Mouse (Mus musculus) splenic B cell, adult 2 months (primary cell): ENCODE data around the gene Tenm4.

Source experiments
- DNase-seq: peaks from one replicate; pipeline ENCODE4 v3.0.0-alpha.2; 2011; ENCODE audit warnings: low read depth, low spot score
- H3K27me3 ChIP-seq: 2 replicates; pipeline ENCODE4 v1.6.1; 2012; ENCODE audit warnings: mild to moderate bottlenecking, low read length, moderate library complexity, mixed read lengths; ENCODE audit not compliant: control insufficient read depth, poor library complexity, insufficient read depth, severe bottlenecking
- H3K36me3 ChIP-seq: 2 replicates; pipeline ENCODE4 v1.6.1; 2012; ENCODE audit warnings: mild to moderate bottlenecking, low read length, moderate library complexity, mixed read lengths; ENCODE audit not compliant: control insufficient read depth, poor library complexity, insufficient read depth, severe bottlenecking

The Tenm4 gene

GRCm38 (mm10) chr7:96409323-96409880 is 238.4 kb downstream of the Tenm4 start:
- Histone ChIP-seq H3K36me3 (no peaks in the 10 kb centered on the region), H3K27me3 (no peaks in the 10 kb centered on the region; the same call in 1 of the 2 replicates)
- no peak for DNase-seq

GRCm38 (mm10) chr7:96413822-96414221 is 242.8 kb downstream of the Tenm4 start:
- no peaks in the 10 kb centered on the region for H3K27me3 ChIP-seq
- H3K36me3 ChIP-seq, result no peaks in the 10 kb centered on the region
- no peak for DNase-seq

- no peaks in the 10 kb centered on the region for H3K27me3 ChIP-seq
- no peaks in the 10 kb centered on the region for H3K36me3 ChIP-seq
- no peak for DNase-seq
These were observed 243.4 kb downstream of the Tenm4 start for GRCm38 (mm10) chr7:96414290-96415055.

GRCm38 (mm10) chr7:96417251-96418004 is 246.4 kb downstream of the Tenm4 start:
- H3K36me3 ChIP-seq, result no peaks in the 10 kb centered on the region
- no peak for DNase-seq
- no peaks in the 10 kb centered on the region for H3K27me3 ChIP-seq

DNA sequence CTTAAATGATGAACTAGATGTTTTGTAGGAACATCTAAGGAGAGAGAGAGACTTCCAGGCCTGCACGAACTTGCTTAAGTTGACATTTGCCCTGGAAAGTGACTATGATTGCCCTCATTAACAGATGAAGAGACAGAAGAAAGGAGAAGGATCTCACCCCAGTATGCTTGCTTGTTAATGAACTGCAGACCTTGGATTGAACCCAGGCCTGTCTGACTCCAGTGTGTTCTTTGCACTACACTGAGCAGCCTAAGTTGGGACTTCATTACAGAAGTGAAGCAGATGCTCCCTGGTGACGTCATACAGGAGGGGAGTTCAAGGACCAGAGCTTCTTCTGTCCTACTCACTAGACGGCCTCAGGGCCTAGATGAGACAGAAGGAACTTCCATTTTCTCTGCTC is 247.1 kb downstream of the Tenm4 start:
- no peaks in the 10 kb centered on the region for H3K36me3 ChIP-seq
- no peaks in the 10 kb centered on the region for H3K27me3 ChIP-seq
- DNase-seq, result no peak

GRCm38 (mm10) chr7:96420045-96420444 is 249.0 kb downstream of the Tenm4 start:
- Histone ChIP-seq H3K36me3 (no peaks in the 10 kb centered on the region), H3K27me3 (no peaks in the 10 kb centered on the region)
- no peak for DNase-seq

- no peak for DNase-seq
- Histone ChIP-seq H3K36me3 (no peaks in the 10 kb centered on the region), H3K27me3 (no peaks in the 10 kb centered on the region)
These were observed 250.0 kb downstream of the Tenm4 start for GRCm38 (mm10) chr7:96420926-96421605.

DNA sequence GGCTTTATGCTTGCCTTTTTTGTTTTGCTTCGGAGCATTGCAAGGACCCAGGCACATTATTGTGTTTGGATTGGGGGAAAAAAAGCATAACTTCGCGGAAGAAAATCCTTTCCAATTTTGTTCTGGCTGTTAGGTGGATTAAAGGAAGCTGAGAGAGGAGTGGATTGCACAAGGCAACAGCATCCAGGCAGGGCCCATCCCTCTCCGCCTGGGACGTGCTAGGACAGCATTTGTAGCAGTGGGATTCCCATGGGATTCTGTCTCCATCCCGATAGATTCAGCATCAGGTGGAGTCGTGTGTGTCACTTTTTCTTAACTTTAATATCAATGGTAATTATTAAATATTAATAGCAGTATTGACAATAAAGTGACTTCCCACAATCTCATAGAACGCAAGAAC is 255.9 kb downstream of the Tenm4 start:
- no peak for DNase-seq
- Histone ChIP-seq H3K36me3 (no peaks in the 10 kb centered on the region), H3K27me3 (no peaks in the 10 kb centered on the region)

- Histone ChIP-seq H3K27me3 (no peaks in the 10 kb centered on the region), H3K36me3 (no peaks in the 10 kb centered on the region)
- no peak for DNase-seq
These were observed 262.3 kb downstream of the Tenm4 start for GRCm38 (mm10) chr7:96433307-96433706.

DNA sequence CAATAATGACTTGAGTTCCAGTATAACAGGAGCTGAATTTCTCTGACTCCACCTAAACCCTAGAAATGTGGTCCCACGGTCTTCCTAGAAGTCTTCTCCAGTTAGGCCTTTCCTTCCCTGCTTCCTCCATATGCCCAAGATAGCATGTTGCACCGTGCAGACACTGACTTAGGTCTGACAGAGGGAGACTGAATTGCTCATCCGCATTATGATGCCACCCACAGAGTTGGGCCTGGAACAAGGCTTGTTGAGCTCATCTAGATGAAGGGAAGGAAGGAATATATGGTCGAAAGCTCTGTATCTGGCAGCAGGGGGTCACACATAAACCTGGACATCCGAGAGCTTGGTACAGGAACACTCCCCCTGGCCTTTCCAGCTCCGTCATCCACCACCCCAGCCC is 267.3 kb downstream of the Tenm4 start:
- no peak for DNase-seq
- Histone ChIP-seq H3K36me3 (no peaks in the 10 kb centered on the region), H3K27me3 (no peaks in the 10 kb centered on the region)

- no peaks in the 10 kb centered on the region for H3K36me3 ChIP-seq
- no peak for DNase-seq
- no peaks in the 10 kb centered on the region for H3K27me3 ChIP-seq
These were observed 269.2 kb downstream of the Tenm4 start for GRCm38 (mm10) chr7:96440161-96440707.

DNA sequence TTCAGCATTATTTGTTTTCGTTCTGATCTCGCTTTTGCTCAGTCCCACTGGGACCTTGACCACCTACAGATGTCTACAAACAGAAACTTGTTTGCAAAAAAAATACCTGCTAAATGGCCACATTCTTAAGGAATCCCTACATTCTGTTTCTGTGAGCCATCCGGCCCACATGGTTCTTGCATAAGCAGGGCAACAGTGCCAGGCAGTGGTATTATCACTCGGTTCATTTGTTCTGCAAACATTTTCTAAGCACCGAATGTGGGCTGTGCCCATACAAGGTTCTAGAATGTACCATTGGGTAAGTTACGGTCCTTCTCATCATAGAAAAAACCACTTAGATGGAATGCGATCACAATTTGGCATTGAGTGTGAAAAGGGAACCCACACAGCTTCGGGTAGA is 274.7 kb downstream of the Tenm4 start:
- no peak for DNase-seq
- Histone ChIP-seq H3K36me3 (no peaks in the 10 kb centered on the region), H3K27me3 (no peaks in the 10 kb centered on the region)

- Histone ChIP-seq H3K36me3 (no peaks in the 10 kb centered on the region), H3K27me3 (no peaks in the 10 kb centered on the region; the same call in 1 of the 2 replicates)
- DNase-seq, result no peak
These were observed 276.9 kb downstream of the Tenm4 start for GRCm38 (mm10) chr7:96447806-96448397.

- Histone ChIP-seq H3K36me3 (no peaks in the 10 kb centered on the region), H3K27me3 (no peaks in the 10 kb centered on the region; the same call in 1 of the 2 replicates)
- no peak for DNase-seq
These were observed 284.9 kb downstream of the Tenm4 start for GRCm38 (mm10) chr7:96455957-96456356.
